Mouse (Mus musculus): ENCODE measurements around the gene Chat. TPM values are rescaled to one million over a fixed set of nuclear protein-coding genes. Genes with fewer than 3 reads are reported as not detected.

Chat gene
- not detected for polyA plus RNA-seq (2012; fragmentation: generic; extraction: Trizol)

GRCm38 (mm10) chr14:32465889-32466288, at the start of gene Chat:
Gene Chat (minus strand): TSS chr14:32465989.
- H3K79me2 ChIP-seq (ENCODE audit: control insufficient read depth, insufficient read depth) = no peaks in the 10 kb centered on the region
- H3ac ChIP-seq (ENCODE audit: control insufficient read depth, insufficient read length) = no peak within 1 kb of the TSS
- TF ChIP-seq TCF12 (IDR thresholded peaks at IDR 0.05; ENCODE audit: insufficient read depth, poor library complexity, severe bottlenecking) (no peak), TCF3 (IDR thresholded peaks at IDR 0.05; ENCODE audit: insufficient read length, low read depth) (no peak), REST (IDR thresholded peaks at IDR 0.05; ENCODE audit: insufficient read depth, insufficient read length) (no peak), CEBPB (IDR thresholded peaks at IDR 0.05; ENCODE audit: insufficient read depth, poor library complexity, severe bottlenecking) (no peak), MYOG (IDR thresholded peaks at IDR 0.05; ENCODE audit: control insufficient read depth in 1 of 3, insufficient read depth in 1 of 3, insufficient read length in 2 of 3, low read depth in 2 of 3) (no peak), SRF (IDR thresholded peaks at IDR 0.05; ENCODE audit: control insufficient read depth, insufficient read length, low read depth) (no peak), POLR2AphosphoS2 (IDR thresholded peaks at IDR 0.05; ENCODE audit: insufficient read length, low read depth) (no peak), MAX (IDR thresholded peaks at IDR 0.05; ENCODE audit: low read depth) (no peak)
- no peak within 1 kb of the TSS for H3K4me2 ChIP-seq (ENCODE audit: low read depth)
- peaks cover 51% of the 10 kb centered on the region for H3K27me3 ChIP-seq (ENCODE audit: control insufficient read depth, insufficient read depth, insufficient read length)
- H3K4me3 ChIP-seq = no peak within 1 kb of the TSS
- H3K36me3 ChIP-seq (ENCODE audit: control insufficient read depth, insufficient read depth) = no peaks in the 10 kb centered on the region

GRCm38 (mm10) chr14:32513336-32514032, 47.7 kb upstream of the Chat start, which contains the start of gene Ercc6:
Gene Ercc6 (plus strand): TSS chr14:32513521.
- no peaks in the 10 kb centered on the region for H3K27me3 ChIP-seq (ENCODE audit: control insufficient read depth, insufficient read depth, insufficient read length)
- peak within 1 kb of the TSS; percentile 75 for H3K4me3 ChIP-seq
- peaks cover 12% of the 10 kb centered on the region for H3K36me3 ChIP-seq (ENCODE audit: control insufficient read depth, insufficient read depth)
- H3K79me2 ChIP-seq (ENCODE audit: control insufficient read depth, insufficient read depth) = peaks cover 32% of the 10 kb centered on the region
- peak within 1 kb of the TSS; percentile 91 for H3K4me2 ChIP-seq (ENCODE audit: low read depth)
- TF ChIP-seq MYOD1 (IDR thresholded peaks at IDR 0.05; ENCODE audit: control insufficient read depth in 1 of 3, insufficient read length in 2 of 3, low read depth in 2 of 3) = no peak
- peak; percentile 30 for TF ChIP-seq USF1 (IDR thresholded peaks at IDR 0.05; ENCODE audit: low read depth)
- TF ChIP-seq REST (IDR thresholded peaks at IDR 0.05; ENCODE audit: insufficient read depth, insufficient read length) = no peak
- peak; percentile 89 for TF ChIP-seq POLR2AphosphoS2 (IDR thresholded peaks at IDR 0.05; ENCODE audit: insufficient read length, low read depth)
- no peak for TF ChIP-seq TCF3 (IDR thresholded peaks at IDR 0.05; ENCODE audit: insufficient read length, low read depth)
- no peak for TF ChIP-seq CEBPB (IDR thresholded peaks at IDR 0.05; ENCODE audit: insufficient read depth, poor library complexity, severe bottlenecking)
- no peak for TF ChIP-seq MYOG (IDR thresholded peaks at IDR 0.05; ENCODE audit: control insufficient read depth in 1 of 3, insufficient read depth in 1 of 3, insufficient read length in 2 of 3, low read depth in 2 of 3)
- TF ChIP-seq SRF (IDR thresholded peaks at IDR 0.05; ENCODE audit: control insufficient read depth, insufficient read length, low read depth) = peak; percentile 25
- TF ChIP-seq POLR2A (IDR thresholded peaks at IDR 0.05; ENCODE audit: insufficient read length, low read depth) = peak; percentile 94
- TF ChIP-seq TCF12 (IDR thresholded peaks at IDR 0.05; ENCODE audit: insufficient read depth, poor library complexity, severe bottlenecking) = no peak
- TF ChIP-seq E2F4 (IDR thresholded peaks at IDR 0.05; ENCODE audit: insufficient read depth) = no peak
- TF ChIP-seq MAX (IDR thresholded peaks at IDR 0.05; ENCODE audit: low read depth) = peak; percentile 94
- H3ac ChIP-seq (ENCODE audit: control insufficient read depth, insufficient read length) = peak within 1 kb of the TSS; percentile 3

GRCm38 (mm10) chr14:32512912-32513311, 47.1 kb upstream of the Chat start:
- no peaks in the 10 kb centered on the region for H3K27me3 ChIP-seq (ENCODE audit: control insufficient read depth, insufficient read depth, insufficient read length)
- H3K4me2 ChIP-seq (ENCODE audit: low read depth) = peak overlapping the region; percentile 91
- no peak for TF ChIP-seq USF1 (IDR thresholded peaks at IDR 0.05; ENCODE audit: low read depth)
- H3K79me2 ChIP-seq (ENCODE audit: control insufficient read depth, insufficient read depth) = peaks cover 32% of the 10 kb centered on the region
- H3K4me3 ChIP-seq = peak overlapping the region; percentile 75
- peaks cover 7% of the 10 kb centered on the region for H3K36me3 ChIP-seq (ENCODE audit: control insufficient read depth, insufficient read depth)
- no peak overlapping the region for H3ac ChIP-seq (ENCODE audit: control insufficient read depth, insufficient read length)

GRCm38 (mm10) chr14:32509443-32509961, 43.7 kb upstream of the Chat start:
- peaks cover 9% of the 10 kb centered on the region for H3K79me2 ChIP-seq (ENCODE audit: control insufficient read depth, insufficient read depth)
- no peaks in the 10 kb centered on the region for H3K27me3 ChIP-seq (ENCODE audit: control insufficient read depth, insufficient read depth, insufficient read length)
- H3ac ChIP-seq (ENCODE audit: control insufficient read depth, insufficient read length) = no peak overlapping the region
- no peak overlapping the region for H3K4me3 ChIP-seq
- H3K36me3 ChIP-seq (ENCODE audit: control insufficient read depth, insufficient read depth) = no peaks in the 10 kb centered on the region
- no peak overlapping the region for H3K4me2 ChIP-seq (ENCODE audit: low read depth)
- no peak for TF ChIP-seq SRF (IDR thresholded peaks at IDR 0.05; ENCODE audit: control insufficient read depth, insufficient read length, low read depth)
- no peak for TF ChIP-seq MYOD1 (IDR thresholded peaks at IDR 0.05; ENCODE audit: control insufficient read depth in 1 of 3, insufficient read length in 2 of 3, low read depth in 2 of 3)
- no peak for TF ChIP-seq TCF3 (IDR thresholded peaks at IDR 0.05; ENCODE audit: insufficient read length, low read depth)
- no peak for TF ChIP-seq POLR2AphosphoS2 (IDR thresholded peaks at IDR 0.05; ENCODE audit: insufficient read length, low read depth)
- TF ChIP-seq USF1 (IDR thresholded peaks at IDR 0.05; ENCODE audit: low read depth) = no peak
- no peak for TF ChIP-seq TCF12 (IDR thresholded peaks at IDR 0.05; ENCODE audit: insufficient read depth, poor library complexity, severe bottlenecking)
- TF ChIP-seq REST (IDR thresholded peaks at IDR 0.05; ENCODE audit: insufficient read depth, insufficient read length) = no peak
- TF ChIP-seq MAX (IDR thresholded peaks at IDR 0.05; ENCODE audit: low read depth) = no peak
- TF ChIP-seq CEBPB (IDR thresholded peaks at IDR 0.05; ENCODE audit: insufficient read depth, poor library complexity, severe bottlenecking) = no peak
- no peak for TF ChIP-seq POLR2A (IDR thresholded peaks at IDR 0.05; ENCODE audit: insufficient read length, low read depth)
- TF ChIP-seq MYOG (IDR thresholded peaks at IDR 0.05; ENCODE audit: control insufficient read depth in 1 of 3, insufficient read depth in 1 of 3, insufficient read length in 2 of 3, low read depth in 2 of 3) = no peak
- no peak for TF ChIP-seq E2F4 (IDR thresholded peaks at IDR 0.05; ENCODE audit: insufficient read depth)

All from myocyte (in vitro differentiated cells).